17 mouse cellular contexts compared by ENCODE assay signal in genomic region chr11:117639331-117639970, GRCm38 (mm10). TPM values are rescaled to one million over a fixed set of nuclear protein-coding genes. Genes with fewer than 3 reads are reported as not detected.
A peak's percentile ranks its signal among the peaks of the same experiment; 100 is the strongest.
DNase-seq lines count a peak whose midpoint lies in the region; ATAC-seq lines count a peak whose summit lies in the region.
"Had no signal": no experiment of that assay in that cellular context is flagged by ENCODE, and none has a peak within 500 bp of the region (broad histone marks: within the 10 kb centered on the region; RNA-seq: fewer than 3 reads in every experiment).

No protein-coding gene starts in this region.

- peaks cover 27% of the 10 kb centered on the region for H3K4me1 ChIP-seq in midbrain, embryonic 13.5 days (replicated peaks)
- peaks cover 26% of the 10 kb centered on the region for H3K4me1 ChIP-seq in midbrain, embryonic 10.5 days
- H3K4me1 ChIP-seq in midbrain, embryonic 15.5 days = peaks cover 17% of the 10 kb centered on the region
- H3K4me1 ChIP-seq: megakaryocyte, embryonic 14.5 days had no signal

- ATAC-seq in midbrain, embryonic 13.5 days = no peak
- no peak for ATAC-seq in midbrain, embryonic 15.5 days (replicated peaks)
- ATAC-seq: intestine, postnatal 0 days had no signal

- no peak overlapping the region for H3K9ac ChIP-seq in midbrain, embryonic 13.5 days (replicated peaks)
- H3K9ac ChIP-seq in midbrain, embryonic 15.5 days = no peak overlapping the region
- H3K9ac ChIP-seq: embryonic facial prominence, embryonic 13.5 days; lung, embryonic 14.5 days had no signal

- peak overlapping the region; percentile 74 for H3K27ac ChIP-seq in midbrain, embryonic 13.5 days
- no peak overlapping the region for H3K27ac ChIP-seq in midbrain, embryonic 10.5 days (replicated peaks)
- peak overlapping the region; percentile 57; the same call in 1 of the 2 replicates for H3K27ac ChIP-seq in midbrain, embryonic 15.5 days
- H3K27ac ChIP-seq: embryonic facial prominence, embryonic 13.5 days had no signal

- H3K36me3 ChIP-seq in midbrain, embryonic 13.5 days = no peaks in the 10 kb centered on the region
- no peaks in the 10 kb centered on the region for H3K36me3 ChIP-seq in midbrain, embryonic 10.5 days
- H3K36me3 ChIP-seq in midbrain, embryonic 15.5 days (replicated peaks) = no peaks in the 10 kb centered on the region
- H3K36me3 ChIP-seq: embryonic facial prominence, embryonic 13.5 days had no signal

- no peaks in the 10 kb centered on the region for H3K27me3 ChIP-seq in midbrain, embryonic 13.5 days
- H3K27me3 ChIP-seq in midbrain, embryonic 10.5 days (ENCODE audit: low read depth, poor library complexity, severe bottlenecking) = 0 out of 2 replicates have a peak, but pooled peaks cover 19% of the 10 kb centered on the region
- H3K27me3 ChIP-seq in midbrain, embryonic 15.5 days (replicated peaks) = no peaks in the 10 kb centered on the region
- H3K27me3 ChIP-seq: embryonic facial prominence, embryonic 13.5 days had no signal

- intact Hi-C loops in left cerebral cortex, postnatal 10 days (cut with DNase I) = no loop called here

- H3K4me3 ChIP-seq in midbrain, embryonic 13.5 days (replicated peaks) = no peak overlapping the region
- no peak overlapping the region for H3K4me3 ChIP-seq in midbrain, embryonic 10.5 days
- no peak overlapping the region for H3K4me3 ChIP-seq in midbrain, embryonic 15.5 days
- H3K4me3 ChIP-seq: embryonic facial prominence, embryonic 13.5 days; megakaryocyte, embryonic 14.5 days had no signal

- WGBS in midbrain, embryonic 13.5 days = 78% methylated on average over 7 of the region's 7 CpGs
- 87% methylated on average over 7 of the region's 7 CpGs for WGBS in midbrain, embryonic 10.5 days
- 84% methylated on average over 7 of the region's 7 CpGs for WGBS in midbrain, embryonic 15.5 days

- DNase-seq in midbrain, embryonic 10.5 days (ENCODE audit: low spot score) = no peak
- peak; percentile 56 for DNase-seq in T-cell, adult 2 months (ENCODE audit: low spot score)
- peak; percentile 76 for DNase-seq in thymus, postnatal 25 days
- DNase-seq in left cerebral cortex, postnatal 10 days (ENCODE audit: extremely low spot score in 1 of 2, low spot score in 2 of 2) = no peak
- no peak for DNase-seq in adrenal gland, postnatal 14 days
- DNase-seq in gastrocnemius, postnatal 4 days (ENCODE audit: low spot score in 2 of 2) = no peak
- DNase-seq: cerebellum, adult 11-12 months; gastrocnemius, postnatal 25 days; kidney, postnatal 14 days; layer of hippocampus, adult 9-11 months; lung, embryonic 14.5 days; right cerebral cortex, postnatal 25 days had no signal

- no peaks in the 10 kb centered on the region for H3K9me3 ChIP-seq in midbrain, embryonic 13.5 days
- H3K9me3 ChIP-seq in midbrain, embryonic 10.5 days (replicated peaks) = no peaks in the 10 kb centered on the region
- H3K9me3 ChIP-seq in midbrain, embryonic 15.5 days = no peaks in the 10 kb centered on the region
- H3K9me3 ChIP-seq: embryonic facial prominence, embryonic 13.5 days had no signal

- H3K4me2 ChIP-seq in midbrain, embryonic 13.5 days (replicated peaks) = no peak overlapping the region
- H3K4me2 ChIP-seq in midbrain, embryonic 15.5 days = no peak overlapping the region
- H3K4me2 ChIP-seq: embryonic facial prominence, embryonic 13.5 days; lung, embryonic 14.5 days had no signal

RNA-seq across cellular contexts. Expression of gene Tnrc6c, which starts 14.6 kb away (rescaled TPM):
- 30.3 and 31.7 TPM in 2 replicates for polyA plus RNA-seq in midbrain, embryonic 13.5 days (2015; fragmentation: Nextera tagmentation; extraction: Ambion mirVana)
- polyA plus RNA-seq in midbrain, embryonic 10.5 days (2016; fragmentation: Nextera tagmentation; extraction: Ambion mirVana) = 9.4 and 12.4 TPM in 2 replicates
- polyA plus RNA-seq in midbrain, embryonic 15.5 days (2015; fragmentation: Nextera tagmentation; extraction: Ambion mirVana) = 32.5 and 35.4 TPM in 2 replicates
- total RNA-seq in left cerebral cortex, postnatal 10 days (2021) = 10 to 100 TPM; 63.5 to 71.0 TPM
- 22.7 and 29.5 TPM in 2 replicates for total RNA-seq in adrenal gland, postnatal 14 days (2021)
- total RNA-seq in gastrocnemius, postnatal 4 days (2021) = 10 to 100 TPM; 33.0 to 34.2 TPM

Comparison
In these comparisons a context has a peak if more than half of its experiments do, and no peak if none do; other contexts are left out.
1. DNase-seq: peak in T-cell, adult 2 months (single experiment) and thymus, postnatal 25 days (single experiment); none in midbrain, embryonic 10.5 days (single experiment), left cerebral cortex, postnatal 10 days (0 of 2), adrenal gland, postnatal 14 days (single experiment) and gastrocnemius, postnatal 4 days (0 of 2).